Mouse (Mus musculus) heart, embryonic 13.5 days (tissue): ENCODE measurements around the gene Tgfbr3l. TPM values are rescaled to one million over a fixed set of nuclear protein-coding genes. Genes with fewer than 3 reads are reported as not detected.
A peak's percentile ranks its signal among the peaks of the same experiment; 100 is the strongest.
"Not testable (repeated sequence)": the region's sequence is repeated elsewhere in the genome, so short reads cannot be mapped to it uniquely, and the experiment has no call there.

Experiments
- ATAC-seq: fragments of 200-750 bp; cut with Nextera tagmentation; 2 replicates; pipeline ENCODE4 v1.8.0; 2017; ENCODE audit warnings: moderate TSS enrichment; ENCODE audit not compliant: insufficient number of reproducible peaks, low FRiP score, low TSS enrichment; ENCODE audit errors: extremely low read depth
- H3K27ac ChIP-seq: fragments of 300-500 bp; sonication (generic); replicated peaks from 2 replicates; pipeline ENCODE4 v1.5.1; 2015; ENCODE audit warnings: moderate library complexity, mild to moderate bottlenecking, inconsistent platforms
- H3K27me3 ChIP-seq: fragments of 300-500 bp; sonication (generic); replicated peaks from 2 replicates; pipeline ENCODE4 v1.6.1; 2015; ENCODE audit warnings: mild to moderate bottlenecking, inconsistent platforms
- H3K36me3 ChIP-seq: fragments of 300-500 bp; sonication (generic); 2 replicates; pipeline ENCODE4 v1.6.1; 2015; ENCODE audit warnings: mild to moderate bottlenecking, inconsistent platforms
- H3K4me1 ChIP-seq: fragments of 300-500 bp; sonication (generic); 2 replicates; pipeline ENCODE4 v1.6.1; 2015; ENCODE audit warnings: inconsistent platforms
- H3K4me2 ChIP-seq: fragments of 300-500 bp; sonication (generic); 2 replicates; pipeline ENCODE4 v1.6.1; 2015; ENCODE audit warnings: inconsistent platforms, mild to moderate bottlenecking, moderate library complexity
- H3K4me3 ChIP-seq: fragments of 300-500 bp; sonication (generic); 2 replicates; pipeline ENCODE4 v1.5.1; 2015; ENCODE audit warnings: moderate library complexity, mild to moderate bottlenecking, inconsistent platforms
- H3K9ac ChIP-seq: fragments of 300-500 bp; sonication (generic); 2 replicates; pipeline ENCODE4 v1.6.1; 2015; ENCODE audit warnings: inconsistent platforms, mild to moderate bottlenecking, moderate library complexity
- H3K9me3 ChIP-seq: fragments of 300-500 bp; sonication (generic); 2 replicates; pipeline ENCODE4 v1.6.1; 2016; ENCODE audit warnings: inconsistent platforms
- WGBS: fragments of 180-500 bp; shearing (Covaris S2); methylation state at CpG from one replicate; pipeline ENCODE4 v1.1.7; 2015; ENCODE audit warnings: mixed read lengths; 5-methylcytosine and 5-hydroxymethylcytosine counted together
- polyA plus RNA-seq: library from polyadenylated mRNA; unstranded; fragments of >200 nt; fragmentation: Nextera tagmentation; extraction: Ambion mirVana; gene quantifications from 2 replicates; pipeline ENCODE4 v1.2.1, GENCODE M21; 2015

The Tgfbr3l gene
- polyA plus RNA-seq, 1 experiment from 2014 or later, result 2.2 TPM

- not testable (repeated sequence) for H3K4me2 ChIP-seq, ATAC-seq, H3K9ac ChIP-seq, H3K4me3 ChIP-seq, H3K9me3 ChIP-seq, H3K27ac ChIP-seq, H3K27me3 ChIP-seq
- peaks cover 49% of the 10 kb centered on the region for H3K4me1 ChIP-seq
- H3K36me3 ChIP-seq, result peaks cover 37% of the 10 kb centered on the region
- WGBS, result 78% methylated on average over 7 of the region's 7 CpGs
Measured at GRCm38 (mm10) chr8:4255471-4255870, 7.5 kb downstream of the Tgfbr3l start.

GRCm38 (mm10) chr8:4256911-4257310 is 8.9 kb downstream of the Tgfbr3l start:
- 44% methylated on average over 4 of the region's 4 CpGs for WGBS
- Histone ChIP-seq H3K36me3 (peaks cover 52% of the 10 kb centered on the region), H3K27me3 (no peaks in the 10 kb centered on the region), H3K4me1 (peaks cover 44% of the 10 kb centered on the region), H3K9ac (peak overlapping the region; percentile 29; the same call in 1 of the 2 replicates), H3K4me3 (no peak overlapping the region), H3K9me3 (no peaks in the 10 kb centered on the region), H3K4me2 (no peak overlapping the region), H3K27ac (no peak overlapping the region)
- no peak for ATAC-seq

DNA sequence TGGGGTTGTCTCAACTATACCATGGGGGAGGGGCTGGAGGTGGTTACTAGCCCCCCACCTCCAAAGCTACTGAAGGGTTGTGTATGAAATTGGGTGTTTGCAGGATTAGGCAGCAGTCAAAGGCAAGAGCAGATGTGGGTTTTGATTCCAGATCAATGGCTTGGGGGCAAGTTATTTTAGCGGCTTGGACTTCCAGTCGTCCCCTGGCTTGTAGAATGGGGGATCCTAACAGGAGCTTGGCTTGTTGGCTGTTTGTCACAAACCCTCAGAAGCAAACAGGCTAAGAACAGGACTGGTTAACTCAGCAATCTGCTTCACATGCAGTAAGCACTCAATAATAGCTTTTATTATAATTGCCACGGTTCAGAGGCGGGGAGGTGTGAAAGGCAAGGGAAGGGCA is 9.3 kb downstream of the Tgfbr3l start:
- ATAC-seq, result no peak
- H3K9ac ChIP-seq, result 0 out of 2 replicates have a peak overlapping the region, but pooled peaks have one; percentile 29
- H3K4me2 ChIP-seq, result no peak overlapping the region
- H3K36me3 ChIP-seq, result peaks cover 56% of the 10 kb centered on the region
- H3K9me3 ChIP-seq, result no peaks in the 10 kb centered on the region
- H3K4me1 ChIP-seq, result peaks cover 42% of the 10 kb centered on the region
- no peak overlapping the region for H3K27ac ChIP-seq
- 87% methylated on average over 4 of the region's 4 CpGs for WGBS
- H3K4me3 ChIP-seq, result 0 out of 2 replicates have a peak overlapping the region, but pooled peaks have one; percentile 88
- no peaks in the 10 kb centered on the region for H3K27me3 ChIP-seq

DNA sequence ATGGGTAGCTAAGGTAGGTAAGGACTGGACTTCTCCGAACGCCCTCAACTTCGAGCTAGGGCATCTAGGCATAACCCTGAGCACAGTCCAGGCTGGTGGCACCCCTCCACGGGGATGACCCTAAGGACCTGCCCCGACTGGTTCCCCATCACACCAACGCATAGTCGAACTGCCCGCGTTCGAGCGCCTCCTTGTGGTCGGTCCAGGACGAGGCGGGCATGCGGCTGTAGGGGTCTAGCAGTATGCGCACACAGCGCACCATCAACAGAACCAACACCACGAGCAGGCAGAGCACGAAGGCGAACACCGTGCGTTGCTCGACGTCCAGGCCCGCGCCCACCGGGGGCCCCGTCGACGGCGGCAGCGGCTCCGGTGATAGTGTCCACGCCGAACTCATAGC is 10.2 kb downstream of the Tgfbr3l start:
- ATAC-seq, result peak; percentile 7; the same call in 1 of the 2 replicates

DNA sequence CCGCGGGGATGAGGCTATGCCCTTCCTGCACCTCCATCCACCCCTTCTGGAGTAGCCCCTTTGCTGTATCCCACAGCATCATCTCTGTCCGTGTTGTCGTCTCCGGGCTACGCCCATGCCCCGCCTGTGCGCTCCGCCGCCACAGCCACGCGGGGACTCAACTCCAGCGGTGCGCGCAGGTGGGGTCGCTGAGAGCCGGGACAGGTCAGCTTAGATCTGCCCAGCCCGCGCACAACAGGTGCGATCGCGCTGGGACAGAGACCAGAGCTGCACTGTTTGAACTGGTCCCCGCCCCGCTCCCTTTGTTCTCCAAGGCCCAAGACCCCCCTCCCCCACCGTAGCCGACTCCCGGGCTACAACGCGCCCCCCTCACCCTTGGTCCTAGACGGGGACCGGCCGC is 10.7 kb downstream of the Tgfbr3l start:
- peak overlapping the region; percentile 95 for H3K4me2 ChIP-seq
- H3K9ac ChIP-seq, result peak overlapping the region; percentile 90
- peaks cover 69% of the 10 kb centered on the region for H3K36me3 ChIP-seq
- peak overlapping the region; percentile 88 for H3K4me3 ChIP-seq
- ATAC-seq, result peak; percentile 39
- no peaks in the 10 kb centered on the region for H3K27me3 ChIP-seq
- no peaks in the 10 kb centered on the region for H3K9me3 ChIP-seq
- H3K27ac ChIP-seq, result peak overlapping the region; percentile 67
- H3K4me1 ChIP-seq, result peaks cover 37% of the 10 kb centered on the region
- under 1% methylated on average over 32 of the region's 32 CpGs for WGBS

More for the DNA sequence above, 10.2 kb downstream of the Tgfbr3l start:
- Histone ChIP-seq H3K4me2 (peak overlapping the region; percentile 95), H3K9me3 (no peaks in the 10 kb centered on the region), H3K36me3 (peaks cover 65% of the 10 kb centered on the region), H3K4me3 (peak overlapping the region; percentile 88), H3K9ac (peak overlapping the region; percentile 90), H3K27me3 (no peaks in the 10 kb centered on the region), H3K27ac (peak overlapping the region; percentile 67), H3K4me1 (peaks cover 39% of the 10 kb centered on the region)
- 3% methylated on average over 35 of the region's 35 CpGs for WGBS

GRCm38 (mm10) chr8:4259125-4259804 is 11.3 kb downstream of the Tgfbr3l start, which contains the start of gene Ctxn1:
TSS of gene Ctxn1 (minus strand) at chr8:4259274.
- Histone ChIP-seq H3K36me3 (peaks cover 75% of the 10 kb centered on the region), H3K4me3 (peak within 1 kb of the TSS; percentile 88), H3K9me3 (no peaks in the 10 kb centered on the region), H3K9ac (peak within 1 kb of the TSS; percentile 90), H3K27ac (peak within 1 kb of the TSS; percentile 67), H3K4me2 (peak within 1 kb of the TSS; percentile 95), H3K4me1 (peaks cover 31% of the 10 kb centered on the region), H3K27me3 (no peaks in the 10 kb centered on the region)
- 5% methylated on average over 33 of the region's 33 CpGs for WGBS
- peak; percentile 87 for ATAC-seq

DNA sequence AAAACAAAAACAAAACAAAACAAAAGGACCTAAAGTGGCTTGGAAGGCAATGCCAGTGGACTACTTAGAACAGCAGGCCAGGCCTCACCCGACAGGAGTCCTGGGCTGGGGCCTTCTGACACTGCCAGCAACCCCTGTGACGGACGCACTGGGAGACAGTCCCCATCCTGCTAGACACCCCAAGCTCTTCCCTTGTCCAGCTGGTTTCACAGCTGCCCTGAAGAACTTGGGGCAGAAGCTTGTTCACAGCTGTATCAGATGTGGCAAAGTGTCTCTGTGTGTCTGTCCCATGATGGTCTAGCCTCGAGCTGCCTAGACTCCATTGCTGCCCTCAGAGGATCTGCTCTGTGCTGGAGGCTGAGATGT is 11.8 kb downstream of the Tgfbr3l start:
- ATAC-seq, result no peak
- 82% methylated on average over 4 of the region's 4 CpGs for WGBS
- H3K9me3 ChIP-seq, result no peaks in the 10 kb centered on the region
- H3K36me3 ChIP-seq, result peaks cover 75% of the 10 kb centered on the region
- H3K9ac ChIP-seq, result peak overlapping the region; percentile 72
- H3K4me1 ChIP-seq, result peaks cover 28% of the 10 kb centered on the region
- H3K27ac ChIP-seq, result peak overlapping the region; percentile 53
- peak overlapping the region; percentile 95; the same call in 1 of the 2 replicates for H3K4me2 ChIP-seq
- H3K4me3 ChIP-seq, result no peak overlapping the region; the same call in 1 of the 2 replicates
- no peaks in the 10 kb centered on the region for H3K27me3 ChIP-seq

DNA sequence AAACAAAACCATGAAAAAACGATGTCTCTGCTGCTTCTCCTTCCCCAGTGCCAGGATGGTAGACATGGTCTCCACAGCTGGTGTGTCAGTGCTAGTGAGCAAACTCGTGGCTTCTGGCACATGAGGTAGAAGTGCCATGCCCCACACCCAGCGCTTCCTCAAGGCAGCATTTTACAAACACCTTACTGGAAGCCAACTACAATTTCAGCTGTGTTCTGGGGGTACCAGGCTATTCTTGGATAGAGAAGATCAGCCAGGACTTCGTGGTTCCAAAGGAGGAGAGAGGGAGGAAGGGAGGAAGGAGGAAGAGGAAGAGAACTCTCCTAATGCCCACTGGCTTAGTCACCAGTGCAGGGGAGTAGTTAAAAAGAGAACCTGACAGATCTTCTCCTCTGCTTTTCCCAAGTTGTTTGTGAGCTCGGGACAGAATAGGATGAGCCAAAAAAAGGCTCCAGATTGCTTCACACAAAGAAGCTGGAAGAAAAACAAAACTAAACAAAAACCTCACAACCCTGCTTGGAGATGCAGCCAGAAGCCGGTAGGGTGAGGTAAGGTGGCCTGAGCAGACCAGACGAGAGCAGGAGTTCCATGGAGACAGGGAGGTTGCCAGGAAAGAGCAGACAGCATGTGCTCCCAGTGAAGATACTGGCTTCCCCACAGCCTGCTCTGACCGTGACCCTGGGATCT is 15.2 kb downstream of the Tgfbr3l start:
- H3K27me3 ChIP-seq, result no peaks in the 10 kb centered on the region
- no peak overlapping the region for H3K27ac ChIP-seq
- peaks cover 11% of the 10 kb centered on the region for H3K4me1 ChIP-seq
- no peak for ATAC-seq
- 82% methylated on average over 8 of the region's 8 CpGs for WGBS
- H3K9ac ChIP-seq, result no peak overlapping the region
- H3K36me3 ChIP-seq, result peaks cover 88% of the 10 kb centered on the region
- no peaks in the 10 kb centered on the region for H3K9me3 ChIP-seq
- H3K4me3 ChIP-seq, result no peak overlapping the region
- H3K4me2 ChIP-seq, result no peak overlapping the region

GRCm38 (mm10) chr8:4265160-4265914 is 17.3 kb downstream of the Tgfbr3l start:
- Histone ChIP-seq H3K27ac (no peak overlapping the region), H3K9ac (no peak overlapping the region), H3K36me3 (peaks cover 100% of the 10 kb centered on the region), H3K9me3 (no peaks in the 10 kb centered on the region), H3K4me2 (no peak overlapping the region), H3K27me3 (no peaks in the 10 kb centered on the region), H3K4me1 (no peaks in the 10 kb centered on the region), H3K4me3 (no peak overlapping the region)
- ATAC-seq, result no peak
- WGBS, result 85% methylated on average over 15 of the region's 15 CpGs

GRCm38 (mm10) chr8:4267627-4268026 is 19.6 kb downstream of the Tgfbr3l start:
- H3K9me3 ChIP-seq, result no peaks in the 10 kb centered on the region
- H3K4me3 ChIP-seq, result no peak overlapping the region
- H3K9ac ChIP-seq, result no peak overlapping the region
- no peak overlapping the region for H3K4me2 ChIP-seq
- H3K36me3 ChIP-seq, result peaks cover 100% of the 10 kb centered on the region
- no peak for ATAC-seq
- H3K27me3 ChIP-seq, result no peaks in the 10 kb centered on the region
- no peaks in the 10 kb centered on the region for H3K4me1 ChIP-seq
- 80% methylated on average over 15 of the region's 15 CpGs for WGBS
- no peak overlapping the region for H3K27ac ChIP-seq

DNA sequence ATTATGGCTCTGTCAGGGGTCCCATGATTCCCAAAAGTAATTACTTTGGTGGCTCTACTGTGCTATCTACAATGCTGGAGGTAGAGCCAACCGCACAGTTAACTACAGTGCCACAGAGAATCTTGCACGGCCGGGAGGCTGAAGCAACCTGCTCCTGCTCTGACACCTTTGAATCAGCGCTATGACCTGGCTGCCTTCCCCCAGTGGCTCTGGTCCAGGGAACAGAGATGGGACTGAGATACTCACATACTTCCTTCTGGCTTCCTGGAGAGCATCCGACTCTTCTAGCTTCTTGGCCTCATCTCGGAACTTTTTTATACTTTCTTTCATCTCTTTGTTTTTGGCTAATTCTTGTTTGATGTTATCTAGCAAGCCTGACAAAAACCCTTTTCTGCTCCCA is 21.6 kb downstream of the Tgfbr3l start:
- H3K4me3 ChIP-seq, result no peak overlapping the region
- no peak overlapping the region for H3K27ac ChIP-seq
- no peak overlapping the region for H3K4me2 ChIP-seq
- H3K27me3 ChIP-seq, result no peaks in the 10 kb centered on the region
- WGBS, result 92% methylated on average over 6 of the region's 6 CpGs
- no peaks in the 10 kb centered on the region for H3K9me3 ChIP-seq
- H3K36me3 ChIP-seq, result peaks cover 98% of the 10 kb centered on the region
- no peak for ATAC-seq
- H3K9ac ChIP-seq, result no peak overlapping the region
- H3K4me1 ChIP-seq, result peaks cover 4% of the 10 kb centered on the region; the same call in 1 of the 2 replicates
